Mouse (Mus musculus): Measurements from ENCODE around the gene Gm21887.
"Not testable (repeated sequence)": the region's sequence is repeated elsewhere in the genome, so short reads cannot be mapped to it uniquely, and the experiment has no call there.

The Gm21887 gene

DNA sequence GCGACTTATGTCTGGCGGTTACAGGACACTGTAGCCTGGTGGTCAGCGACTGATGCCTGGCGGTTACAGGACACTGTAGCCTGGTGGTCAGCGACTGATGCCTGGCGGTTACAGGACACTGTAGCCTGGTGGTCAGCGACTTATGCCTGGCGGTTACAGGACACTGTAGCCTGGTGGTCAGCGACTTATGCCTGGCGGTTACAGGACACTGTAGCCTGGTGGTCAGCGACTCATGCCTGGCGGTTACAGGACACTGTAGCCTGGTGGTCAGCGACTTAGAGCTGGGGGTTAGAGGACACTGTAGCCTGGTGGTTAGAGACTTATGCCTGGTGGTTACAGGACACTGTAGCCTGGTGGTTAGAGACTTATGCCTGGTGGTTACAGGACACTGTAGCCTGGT, 4.0 kb downstream of the Gm21887 start:
- not testable (repeated sequence) for DNase-seq (ENCODE audit: low read depth)

- not testable (repeated sequence) for DNase-seq (ENCODE audit: low read depth)
These were observed 4.6 kb downstream of the Gm21887 start for GRCm38 (mm10) chrX:170014038-170014437.

- DNase-seq (ENCODE audit: low read depth) = not testable (repeated sequence)
These were observed 6.4 kb downstream of the Gm21887 start for GRCm38 (mm10) chrX:170015883-170016282.

GRCm38 (mm10) chrX:170017333-170018245, 8.1 kb downstream of the Gm21887 start:
- peak; percentile 91 for DNase-seq (ENCODE audit: low read depth)

GRCm38 (mm10) chrX:170018571-170019218, 9.2 kb downstream of the Gm21887 start:
- DNase-seq (ENCODE audit: low read depth) = peak; percentile 77

- DNase-seq (ENCODE audit: low read depth) = peak; percentile 69
These were observed 9.9 kb downstream of the Gm21887 start for GRCm38 (mm10) chrX:170019219-170019953.

- peak; percentile 99 for DNase-seq (ENCODE audit: low read depth)
These were observed 10.7 kb downstream of the Gm21887 start for GRCm38 (mm10) chrX:170019954-170020689.

- peak; percentile 100 for DNase-seq (ENCODE audit: low read depth)
These were observed 11.2 kb downstream of the Gm21887 start for GRCm38 (mm10) chrX:170020690-170021050.

- DNase-seq (ENCODE audit: low read depth) = peak; percentile 60
These were observed 11.7 kb downstream of the Gm21887 start for GRCm38 (mm10) chrX:170021205-170021604.

- peak; percentile 96 for DNase-seq (ENCODE audit: low read depth)
These were observed 12.4 kb downstream of the Gm21887 start for GRCm38 (mm10) chrX:170021750-170022461.

Data from NIH3T3 (cell line).